Mouse (Mus musculus): ENCODE measurements at regions not wholly inside any gene's neighbourhood (a gene's known extent, or its start where the extent isn't known, plus 50 kb on each side); places are given as distances from the start of the nearest gene placed in this dataset.

DNA sequence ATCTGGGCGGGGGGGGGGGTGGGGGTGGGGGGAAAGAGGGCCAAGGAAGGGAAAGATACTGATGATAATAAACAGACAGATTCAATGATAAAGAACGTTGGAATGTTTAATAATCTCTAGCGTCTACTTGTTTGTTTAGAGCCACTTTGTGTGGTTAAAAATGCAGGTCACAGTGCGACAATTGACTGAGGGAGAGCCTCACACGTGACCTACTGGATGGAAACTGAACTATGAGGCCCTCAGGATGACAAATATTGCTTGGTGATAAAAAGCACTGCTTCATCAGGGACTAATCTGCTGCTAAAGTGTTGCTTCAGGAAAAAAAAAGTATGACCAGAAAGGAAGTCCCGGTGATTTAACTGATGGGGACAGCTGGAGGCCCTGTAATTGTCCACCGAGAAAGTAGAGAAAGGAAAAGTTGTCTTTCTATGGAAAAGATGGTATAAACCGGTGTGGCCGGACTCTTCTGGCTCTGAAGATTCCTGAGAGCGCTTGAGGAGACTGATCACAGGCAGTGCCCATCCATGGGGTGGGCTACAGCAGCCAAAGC is 269.3 kb downstream of the Foxo1 start:
- H3K9me3 ChIP-seq (replicated peaks) = no peaks in the 10 kb centered on the region
- H3K4me1 ChIP-seq = no peaks in the 10 kb centered on the region; the same call in 1 of the 2 replicates
- H3K4me2 ChIP-seq = no peak overlapping the region
- no peak overlapping the region for H3K9ac ChIP-seq
- WGBS (ENCODE audit: insufficient replicate concordance) = 65% methylated on average over 10 of the region's 10 CpGs
- no peak for ATAC-seq
- H3K27me3 ChIP-seq (replicated peaks) = no peaks in the 10 kb centered on the region
- no peaks in the 10 kb centered on the region for H3K36me3 ChIP-seq
- H3K27ac ChIP-seq = no peak overlapping the region
- no peak overlapping the region for H3K4me3 ChIP-seq

DNA sequence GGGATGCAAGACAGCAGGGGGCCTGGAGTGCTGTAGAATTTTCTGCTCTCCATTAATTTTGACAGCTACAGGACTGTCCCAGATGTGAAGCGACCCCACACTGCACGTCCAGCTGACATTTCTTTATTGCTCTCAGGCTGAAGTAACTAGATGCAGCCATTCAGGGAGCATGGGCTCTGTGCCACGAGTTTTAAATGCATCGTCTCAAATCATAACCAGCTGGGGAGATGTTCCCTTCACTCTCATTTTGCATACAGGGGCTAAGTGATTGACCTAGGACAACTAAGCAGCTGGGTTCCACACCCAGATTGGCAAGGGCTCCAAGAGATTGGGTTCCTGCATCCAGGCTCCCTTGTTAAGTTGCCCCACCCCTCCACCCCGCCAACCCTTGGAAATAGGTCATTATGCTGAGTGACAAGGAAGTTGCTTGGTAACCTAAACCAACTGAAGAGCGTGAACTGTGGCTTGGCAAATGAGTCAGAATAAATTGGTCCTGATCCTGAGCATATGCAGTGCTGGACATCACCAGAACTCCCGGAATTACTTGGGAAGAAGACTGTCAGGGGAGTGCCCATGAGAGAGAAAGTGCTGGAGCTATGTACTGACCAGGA is 267.4 kb downstream of the Foxo1 start:
- no peak for ATAC-seq
- Histone ChIP-seq H3K4me1 (no peaks in the 10 kb centered on the region), H3K36me3 (no peaks in the 10 kb centered on the region), H3K4me2 (no peak overlapping the region), H3K4me3 (no peak overlapping the region), H3K9me3 (replicated peaks) (no peaks in the 10 kb centered on the region), H3K27me3 (replicated peaks) (no peaks in the 10 kb centered on the region), H3K27ac (no peak overlapping the region), H3K9ac (no peak overlapping the region)
- WGBS (ENCODE audit: insufficient replicate concordance) = 55% methylated on average over 7 of the region's 7 CpGs

DNA sequence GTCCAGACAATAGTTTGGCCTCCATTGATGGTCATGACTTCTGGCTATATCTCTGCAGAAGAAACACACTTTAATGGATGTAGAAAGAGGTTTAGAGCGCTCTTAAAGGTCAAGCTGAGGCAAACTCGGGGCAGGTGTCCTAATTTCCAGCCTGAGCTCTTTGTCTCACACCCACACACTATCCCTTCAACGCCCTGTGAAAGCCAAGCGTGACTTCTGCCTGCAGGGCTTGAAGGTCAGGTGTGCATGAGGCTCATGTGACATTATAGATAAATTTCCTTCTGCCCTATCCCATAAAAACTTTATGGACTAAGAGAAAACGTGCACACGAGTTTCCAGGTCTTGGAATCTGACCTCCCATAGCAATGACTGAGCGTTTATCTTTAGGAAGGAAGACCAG is 266.0 kb downstream of the Foxo1 start:
- Histone ChIP-seq H3K27ac (no peak overlapping the region), H3K27me3 (replicated peaks) (no peaks in the 10 kb centered on the region), H3K4me1 (no peaks in the 10 kb centered on the region), H3K36me3 (no peaks in the 10 kb centered on the region), H3K4me2 (no peak overlapping the region), H3K9me3 (replicated peaks) (no peaks in the 10 kb centered on the region), H3K9ac (no peak overlapping the region), H3K4me3 (no peak overlapping the region)
- WGBS (ENCODE audit: insufficient replicate concordance) = 66% methylated on average over 7 of the region's 7 CpGs
- no peak for ATAC-seq

DNA sequence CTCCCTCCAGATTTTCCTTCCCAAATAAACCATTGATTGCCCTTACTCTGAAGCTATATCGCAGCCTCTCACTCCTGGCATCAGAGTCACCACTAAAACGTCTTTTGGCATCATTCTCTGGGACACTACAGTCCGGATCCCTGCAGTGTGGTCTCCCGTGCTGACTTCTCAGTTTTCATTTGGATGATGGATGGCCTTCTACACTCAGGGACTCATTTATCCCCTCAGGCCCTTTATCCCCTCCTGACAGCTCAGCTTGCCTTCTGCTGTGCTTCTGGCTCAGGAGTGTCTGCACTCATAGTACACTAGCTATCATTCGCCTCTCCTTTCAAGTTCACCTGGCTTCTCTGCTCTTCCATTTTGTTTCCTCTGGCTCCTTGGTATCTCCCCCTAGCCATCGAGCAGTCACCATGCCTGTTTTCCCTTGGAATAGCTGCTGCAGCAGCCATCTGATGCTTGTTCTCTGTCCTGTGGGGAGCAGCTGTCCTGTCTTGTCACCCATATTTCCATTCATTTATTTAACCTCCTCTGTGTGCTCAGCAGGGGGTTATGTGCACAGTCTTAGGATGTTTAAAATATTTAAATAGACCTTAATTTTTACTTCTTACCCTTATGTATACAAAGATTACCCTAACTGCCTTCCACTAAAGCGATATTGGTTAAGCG is 263.7 kb downstream of the Foxo1 start:
- Histone ChIP-seq H3K9me3 (replicated peaks) (no peaks in the 10 kb centered on the region), H3K9ac (no peak overlapping the region), H3K27ac (no peak overlapping the region), H3K4me1 (no peaks in the 10 kb centered on the region), H3K4me3 (no peak overlapping the region), H3K4me2 (no peak overlapping the region), H3K27me3 (replicated peaks) (no peaks in the 10 kb centered on the region), H3K36me3 (no peaks in the 10 kb centered on the region)
- ATAC-seq = no peak
- 60% methylated on average over 8 of the region's 8 CpGs for WGBS (ENCODE audit: insufficient replicate concordance)

DNA sequence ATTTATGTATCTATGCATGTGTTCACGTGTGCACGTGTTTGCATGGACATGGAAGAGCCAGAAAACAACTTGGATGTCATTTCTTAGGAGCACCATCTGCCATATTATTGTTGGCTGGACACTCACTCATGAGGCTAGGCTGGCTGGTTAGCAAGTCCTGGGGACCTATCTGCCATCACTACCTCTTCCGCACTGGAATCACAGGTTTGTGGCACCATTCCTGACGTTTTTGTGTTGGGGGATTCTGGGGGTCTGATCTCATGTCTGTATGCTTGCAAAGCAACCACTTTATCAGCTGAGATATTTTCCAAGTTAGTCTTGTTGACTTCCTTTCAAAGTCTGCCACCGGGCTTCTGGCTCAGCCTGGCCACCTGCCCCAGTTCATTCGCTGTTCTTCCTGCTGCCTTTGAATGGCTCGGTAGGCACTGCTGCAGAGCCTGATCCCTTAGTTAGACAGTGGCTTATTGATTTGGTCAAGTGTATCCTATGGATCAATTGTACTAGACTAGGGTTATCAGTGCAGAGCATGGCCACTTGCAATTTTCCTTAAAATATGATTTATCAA is 262.4 kb downstream of the Foxo1 start:
- Histone ChIP-seq H3K9ac (no peak overlapping the region), H3K4me1 (no peaks in the 10 kb centered on the region), H3K4me3 (no peak overlapping the region), H3K36me3 (no peaks in the 10 kb centered on the region), H3K27me3 (replicated peaks) (no peaks in the 10 kb centered on the region), H3K27ac (no peak overlapping the region), H3K9me3 (replicated peaks) (no peaks in the 10 kb centered on the region), H3K4me2 (no peak overlapping the region)
- 65% methylated on average over 7 of the region's 7 CpGs for WGBS (ENCODE audit: insufficient replicate concordance)
- no peak for ATAC-seq

DNA sequence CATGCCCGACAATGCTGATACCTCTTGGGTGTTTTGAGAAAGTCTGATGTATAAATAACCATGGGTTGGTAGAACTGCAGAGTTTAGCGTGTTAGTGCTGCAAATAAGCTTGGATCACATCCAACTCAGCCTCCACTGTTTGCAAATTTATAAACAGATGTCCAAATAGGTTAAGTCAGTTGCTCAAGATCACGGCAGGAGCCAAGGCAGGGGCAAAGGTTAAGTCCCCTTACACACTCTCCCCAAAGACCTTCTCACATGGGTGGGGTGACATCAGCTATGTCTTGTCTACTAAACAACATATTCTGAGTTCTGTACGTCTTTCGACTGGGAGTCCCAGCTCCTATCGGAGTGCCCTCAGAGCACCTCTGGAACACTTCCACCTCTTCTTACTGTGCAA is 261.0 kb downstream of the Foxo1 start:
- Histone ChIP-seq H3K4me3 (no peak overlapping the region), H3K9me3 (replicated peaks) (no peaks in the 10 kb centered on the region), H3K27ac (no peak overlapping the region), H3K4me2 (no peak overlapping the region), H3K4me1 (no peaks in the 10 kb centered on the region), H3K36me3 (no peaks in the 10 kb centered on the region), H3K9ac (no peak overlapping the region), H3K27me3 (replicated peaks) (no peaks in the 10 kb centered on the region)
- no peak for ATAC-seq
- WGBS (ENCODE audit: insufficient replicate concordance) = 69% methylated on average over 6 of the region's 6 CpGs

DNA sequence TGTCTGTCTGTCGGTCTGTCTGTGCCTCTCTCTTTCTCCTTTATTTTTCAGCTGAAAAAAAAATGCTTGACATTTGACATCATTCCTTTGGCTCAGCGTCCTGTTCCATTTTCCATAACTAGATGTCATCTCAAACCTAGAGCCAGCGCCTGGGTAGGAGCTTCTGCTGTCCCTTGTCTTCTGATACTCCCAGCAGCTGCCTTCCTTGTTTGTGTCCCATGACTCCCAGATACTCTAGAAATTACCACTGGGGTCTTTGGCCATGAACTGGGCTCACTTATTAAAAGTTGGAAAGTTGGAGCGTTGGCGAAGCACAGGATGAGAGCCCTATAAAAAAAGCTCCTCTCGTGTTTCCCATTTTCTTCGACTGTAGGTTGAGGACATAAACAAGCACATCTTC is 260.4 kb downstream of the Foxo1 start:
- no peaks in the 10 kb centered on the region for H3K9me3 ChIP-seq (replicated peaks)
- H3K36me3 ChIP-seq = no peaks in the 10 kb centered on the region
- WGBS (ENCODE audit: insufficient replicate concordance) = 72% methylated on average over 7 of the region's 7 CpGs
- no peak overlapping the region for H3K4me2 ChIP-seq
- H3K4me3 ChIP-seq = no peak overlapping the region
- no peak for ATAC-seq
- H3K27ac ChIP-seq = no peak overlapping the region
- H3K9ac ChIP-seq = no peak overlapping the region
- H3K4me1 ChIP-seq = no peaks in the 10 kb centered on the region
- H3K27me3 ChIP-seq (replicated peaks) = no peaks in the 10 kb centered on the region

DNA sequence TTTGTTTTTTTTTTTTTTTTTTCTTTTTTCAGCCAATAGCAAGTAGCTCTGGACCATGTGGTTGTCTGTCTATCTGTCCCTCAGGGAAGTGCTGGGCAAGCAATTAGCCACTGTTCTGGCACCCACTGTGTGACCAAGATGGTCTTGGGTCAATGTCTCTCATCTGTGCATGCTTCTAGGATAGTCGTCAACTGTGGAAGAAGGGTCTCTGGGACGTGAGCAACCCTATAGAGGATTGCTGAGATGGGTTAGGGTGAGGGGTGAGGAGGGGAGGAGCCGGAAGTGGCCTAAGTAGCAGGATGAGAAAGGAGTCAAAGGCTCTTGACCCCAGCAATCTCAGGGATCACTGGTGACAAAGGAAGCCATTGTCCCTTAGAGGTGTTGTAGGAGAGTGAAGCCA is 259.6 kb downstream of the Foxo1 start:
- Histone ChIP-seq H3K36me3 (no peaks in the 10 kb centered on the region), H3K27me3 (replicated peaks) (no peaks in the 10 kb centered on the region), H3K4me2 (no peak overlapping the region), H3K9me3 (replicated peaks) (no peaks in the 10 kb centered on the region), H3K4me3 (no peak overlapping the region), H3K9ac (no peak overlapping the region), H3K4me1 (no peaks in the 10 kb centered on the region), H3K27ac (no peak overlapping the region)
- no peak for ATAC-seq
- 49% methylated on average over 3 of the region's 3 CpGs for WGBS (ENCODE audit: insufficient replicate concordance)

DNA sequence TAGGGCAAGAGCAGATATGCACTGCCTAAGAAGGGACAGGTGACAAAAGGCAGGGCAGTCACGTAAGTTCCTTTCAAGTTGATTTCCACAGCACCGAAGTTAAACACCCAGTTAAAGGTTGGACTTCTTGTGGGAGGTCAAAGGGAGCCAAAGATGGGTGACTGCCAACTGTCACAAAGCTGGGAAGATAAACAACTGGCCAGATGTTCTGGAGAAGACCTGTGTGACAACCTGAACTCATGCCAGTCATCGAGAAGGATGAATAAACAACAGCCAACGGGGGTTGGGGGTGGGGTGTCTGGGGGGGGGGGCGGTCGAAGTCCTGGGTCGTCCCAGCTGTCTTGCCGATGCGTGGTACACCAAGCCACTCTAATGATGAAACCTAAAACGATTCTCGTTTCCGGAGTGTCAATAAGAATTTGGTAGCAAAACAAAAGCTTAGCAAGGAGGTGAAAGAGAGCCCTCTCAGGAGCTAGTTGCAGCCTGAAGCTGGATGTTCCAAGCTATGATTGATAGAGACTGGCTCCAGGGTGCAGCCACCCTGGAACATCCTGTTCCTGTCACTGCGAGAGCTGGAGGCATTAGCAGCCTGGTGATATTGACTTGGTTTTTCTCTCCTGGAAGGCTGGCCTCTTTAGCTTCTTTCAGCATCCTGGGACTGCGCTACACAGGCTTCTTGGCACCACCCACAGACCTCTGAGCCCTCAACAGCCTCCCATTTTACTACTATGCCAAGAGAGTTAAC is 259.0 kb downstream of the Foxo1 start:
- no peak for ATAC-seq
- H3K27ac ChIP-seq = no peak overlapping the region
- H3K4me2 ChIP-seq = no peak overlapping the region
- no peaks in the 10 kb centered on the region for H3K36me3 ChIP-seq
- H3K27me3 ChIP-seq (replicated peaks) = no peaks in the 10 kb centered on the region
- no peaks in the 10 kb centered on the region for H3K4me1 ChIP-seq
- H3K4me3 ChIP-seq = no peak overlapping the region
- 61% methylated on average over 14 of the region's 14 CpGs for WGBS (ENCODE audit: insufficient replicate concordance)
- no peak overlapping the region for H3K9ac ChIP-seq
- no peaks in the 10 kb centered on the region for H3K9me3 ChIP-seq (replicated peaks)

DNA sequence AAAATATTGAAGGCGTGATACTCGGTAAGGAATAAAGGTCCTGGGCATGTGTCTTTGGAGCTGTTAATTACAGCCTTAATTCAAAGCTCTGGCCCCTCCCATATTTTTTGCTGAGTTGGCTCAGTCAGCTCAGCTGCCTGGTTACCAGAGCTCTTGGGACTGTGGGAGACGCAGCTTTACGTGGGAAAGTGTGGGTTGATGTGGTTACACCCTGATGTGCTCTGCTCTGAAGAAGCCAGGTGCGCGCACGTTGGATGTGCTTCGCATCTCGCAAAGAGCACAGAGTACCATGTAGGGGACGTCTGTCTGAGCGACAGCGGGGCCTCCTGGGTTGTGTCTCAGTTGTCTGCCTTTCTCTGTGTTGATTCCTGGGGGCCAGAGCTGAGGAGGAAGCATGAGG is 254.8 kb downstream of the Foxo1 start:
- Histone ChIP-seq H3K4me3 (no peak overlapping the region), H3K4me1 (no peaks in the 10 kb centered on the region), H3K36me3 (no peaks in the 10 kb centered on the region), H3K27ac (no peak overlapping the region), H3K9me3 (replicated peaks) (no peaks in the 10 kb centered on the region), H3K4me2 (no peak overlapping the region), H3K27me3 (replicated peaks) (no peaks in the 10 kb centered on the region), H3K9ac (no peak overlapping the region)
- WGBS (ENCODE audit: insufficient replicate concordance) = 74% methylated on average over 12 of the region's 12 CpGs
- no peak for ATAC-seq

DNA sequence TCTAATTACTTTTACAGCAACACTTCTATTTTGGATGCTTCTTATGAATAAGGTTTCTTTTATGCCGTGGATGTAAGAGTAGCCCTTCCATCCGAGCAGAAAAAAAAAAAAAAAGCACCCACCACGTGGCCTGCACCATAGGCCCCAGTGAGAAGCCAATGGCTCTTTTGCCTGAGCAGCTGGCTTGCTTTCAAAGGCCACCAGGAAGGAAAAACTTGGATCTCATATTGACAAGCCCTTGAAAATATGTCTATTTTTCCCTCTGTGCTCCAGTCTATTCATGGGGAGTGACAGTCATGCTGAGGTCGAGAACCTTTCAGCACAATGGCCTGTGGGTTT is 252.4 kb downstream of the Foxo1 start:
- Histone ChIP-seq H3K9me3 (replicated peaks) (no peaks in the 10 kb centered on the region), H3K36me3 (no peaks in the 10 kb centered on the region), H3K9ac (no peak overlapping the region), H3K4me1 (no peaks in the 10 kb centered on the region), H3K27ac (no peak overlapping the region), H3K4me3 (no peak overlapping the region), H3K27me3 (replicated peaks) (no peaks in the 10 kb centered on the region), H3K4me2 (no peak overlapping the region)
- no peak for ATAC-seq
- 50% methylated on average over 4 of the region's 4 CpGs for WGBS (ENCODE audit: insufficient replicate concordance)

DNA sequence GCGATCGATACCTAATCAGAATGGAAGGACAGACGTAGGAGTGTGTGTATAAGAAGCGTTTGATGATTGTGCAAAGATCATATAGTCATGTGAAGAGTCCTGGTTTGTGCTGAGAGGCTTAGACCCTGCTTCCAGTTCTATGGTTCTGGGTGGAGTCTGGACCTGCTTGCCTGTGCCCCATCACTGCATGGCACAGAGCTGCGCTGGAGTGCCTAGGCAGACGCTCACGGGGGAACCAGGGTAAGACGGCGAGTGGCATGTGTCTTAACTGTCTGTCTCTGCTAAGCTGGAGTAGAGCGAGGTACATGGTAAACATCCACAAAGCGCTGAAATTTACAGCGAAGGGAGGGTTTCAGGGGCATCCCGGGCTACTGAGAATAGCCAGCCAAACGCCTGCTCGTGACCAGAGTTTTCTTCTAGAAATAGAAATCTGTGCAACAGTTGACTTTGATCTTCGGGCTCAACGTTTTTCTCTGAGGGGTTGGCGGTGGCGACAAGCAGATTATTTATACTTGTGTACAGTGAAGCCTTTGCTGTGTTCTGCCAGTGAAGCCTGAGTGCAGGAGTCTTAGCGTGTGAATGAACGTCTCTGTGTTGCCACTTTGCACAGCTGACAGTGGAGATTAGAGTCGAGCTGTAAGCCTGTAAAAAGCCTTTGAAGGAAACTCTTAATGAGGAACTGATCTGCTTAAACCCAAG is 251.9 kb downstream of the Foxo1 start:
- H3K4me3 ChIP-seq = no peak overlapping the region
- H3K4me1 ChIP-seq = no peaks in the 10 kb centered on the region
- H3K27me3 ChIP-seq (replicated peaks) = no peaks in the 10 kb centered on the region
- H3K9ac ChIP-seq = no peak overlapping the region
- ATAC-seq = no peak
- 72% methylated on average over 22 of the region's 22 CpGs for WGBS (ENCODE audit: insufficient replicate concordance)
- no peaks in the 10 kb centered on the region for H3K9me3 ChIP-seq (replicated peaks)
- H3K4me2 ChIP-seq = no peak overlapping the region
- no peaks in the 10 kb centered on the region for H3K36me3 ChIP-seq
- no peak overlapping the region for H3K27ac ChIP-seq

All from liver, embryonic 12.5 days (tissue).